Mouse (Mus musculus) MEL (cell line): ENCODE results near the gene Edf1. TPM values are rescaled to one million over a fixed set of nuclear protein-coding genes. Genes with fewer than 3 reads are reported as not detected.

Experiments used
- DNase-seq: peaks from one replicate; pipeline ENCODE4 v3.0.0; 2011; ENCODE audit warnings: low read depth, low spot score
- H3K27ac ChIP-seq: 2 replicates; pipeline ENCODE4 v1.5.1; 2012; ENCODE audit warnings: low read depth, mild to moderate bottlenecking, control low read depth, low read length, moderate library complexity; ENCODE audit not compliant: control insufficient read depth
- H3K27me3 ChIP-seq, 2 experiments: fragments of 150-350 bp in 1 of 2; sonication (generic) in 1 of 2; 2 replicates each; pipeline ENCODE4 v1.6.1; 2012; ENCODE audit warnings: low read length in 2 of 2, mild to moderate bottlenecking in 2 of 2, improper control_type of control experiment in 1 of 2, moderate library complexity in 1 of 2; ENCODE audit not compliant: insufficient read depth in 2 of 2, control insufficient read depth in 1 of 2
- H3K36me3 ChIP-seq, 2 experiments: 2 replicates each; pipeline ENCODE4 v1.6.1; 2012 to 2014; ENCODE audit warnings: low read length in 2 of 2, improper control_type of control experiment in 1 of 2, inconsistent platforms in 1 of 2, mild to moderate bottlenecking in 1 of 2; ENCODE audit not compliant: insufficient read depth in 2 of 2, control insufficient read depth in 1 of 2
- H3K4me1 ChIP-seq, 2 experiments: fragments of 150-350 bp in 1 of 2; sonication (generic) in 1 of 2; 2 replicates each; pipeline ENCODE4 v1.6.1; 2012; ENCODE audit warnings: low read length in 2 of 2, improper control_type of control experiment in 1 of 2, mild to moderate bottlenecking in 1 of 2; ENCODE audit not compliant: insufficient read depth in 2 of 2, control insufficient read depth in 1 of 2
- H3K4me3 ChIP-seq, 2 experiments: fragments of 150-350 bp in 1 of 2; sonication (generic) in 1 of 2; 2 replicates each; pipeline ENCODE4 v1.5.1; 2012; ENCODE audit warnings: low read depth in 2 of 2, low read length in 2 of 2, mild to moderate bottlenecking in 2 of 2, moderate library complexity in 2 of 2, control low read depth in 1 of 2, improper control_type of control experiment in 1 of 2; ENCODE audit not compliant: control insufficient read depth in 1 of 2, insufficient read depth in 1 of 2
- H3K79me2 ChIP-seq: 2 replicates; pipeline ENCODE4 v1.6.1; 2012; ENCODE audit warnings: mild to moderate bottlenecking, low read length, moderate library complexity; ENCODE audit not compliant: control insufficient read depth, poor library complexity, insufficient read depth
- H3K9ac ChIP-seq: 2 replicates; pipeline ENCODE4 v1.6.1; 2012; ENCODE audit warnings: low read depth, mild to moderate bottlenecking, control low read depth, low read length, moderate library complexity; ENCODE audit not compliant: control insufficient read depth, poor library complexity, severe bottlenecking
- H3K9me3 ChIP-seq: fragments of 150-350 bp; sonication (generic); replicated peaks from 2 replicates; pipeline ENCODE4 v1.6.1; 2012; ENCODE audit warnings: mild to moderate bottlenecking, low read length, improper control_type of control experiment, moderate library complexity; ENCODE audit not compliant: insufficient read depth
- BHLHE40 ChIP-seq: IDR thresholded peaks from 2 replicates; pipeline ENCODE4 v1.6.1; 2012; ENCODE audit warnings: low read depth, mild to moderate bottlenecking, inconsistent platforms, low read length, improper control_type of control experiment, borderline replicate concordance
- CHD1 ChIP-seq: IDR thresholded peaks from 2 replicates; pipeline ENCODE4 v1.6.1; 2012; ENCODE audit warnings: low read depth, mild to moderate bottlenecking, inconsistent platforms, low read length, improper control_type of control experiment
- CHD2 ChIP-seq: IDR thresholded peaks from 2 replicates; pipeline ENCODE4 v1.6.1; 2011; ENCODE audit warnings: low read length, improper control_type of control experiment
- CTCF ChIP-seq, 3 experiments: IDR thresholded peaks in 2 of 3; conservative IDR thresholded peaks in 1 of 3; 2 replicates each; pipeline ENCODE4 v1.5.1; 2011 to 2012; ENCODE audit warnings: low read length in 3 of 3, low read depth in 2 of 3, mild to moderate bottlenecking in 2 of 3, improper control_type of control experiment in 1 of 3, inconsistent platforms in 1 of 3, mixed read lengths in 1 of 3, moderate library complexity in 1 of 3; ENCODE audit not compliant: control insufficient read depth in 1 of 3, insufficient read depth in 1 of 3, poor library complexity in 1 of 3, severe bottlenecking in 1 of 3
- E2F4 ChIP-seq: IDR thresholded peaks from 2 replicates; pipeline ENCODE4 v1.6.1; 2011; ENCODE audit warnings: low read depth, low read length, improper control_type of control experiment, borderline replicate concordance
- ELF1 ChIP-seq: IDR thresholded peaks from 2 replicates; pipeline ENCODE4 v1.6.1; 2014; ENCODE audit warnings: low read depth, mild to moderate bottlenecking, inconsistent platforms, low read length, improper control_type of control experiment, moderate library complexity
- EP300 ChIP-seq, 2 experiments: IDR thresholded peaks; 2 replicates each; pipeline ENCODE4 v1.6.1; 2011; ENCODE audit warnings: improper control_type of control experiment in 2 of 2, low read length in 2 of 2, low read depth in 1 of 2, mild to moderate bottlenecking in 1 of 2
- ETS1 ChIP-seq: IDR thresholded peaks from 2 replicates; pipeline ENCODE4 v1.6.1; 2012; ENCODE audit warnings: low read depth, mild to moderate bottlenecking, inconsistent platforms, low read length, improper control_type of control experiment, moderate library complexity
- GABPA ChIP-seq: IDR thresholded peaks from 2 replicates; pipeline ENCODE4 v1.6.1; 2012; ENCODE audit warnings: low read depth, mild to moderate bottlenecking, inconsistent platforms, low read length, improper control_type of control experiment, moderate library complexity
- GATA1 ChIP-seq: IDR thresholded peaks from 2 replicates; pipeline ENCODE4 v1.6.1; 2011; ENCODE audit warnings: low read depth, low read length, improper control_type of control experiment
- HCFC1 ChIP-seq: IDR thresholded peaks from 2 replicates; pipeline ENCODE4 v1.6.1; 2012; ENCODE audit warnings: low read depth, mild to moderate bottlenecking, inconsistent platforms, low read length, improper control_type of control experiment, moderate library complexity
- JUND ChIP-seq: IDR thresholded peaks from 2 replicates; pipeline ENCODE4 v1.6.1; 2011; ENCODE audit warnings: low read depth, mild to moderate bottlenecking, improper control_type of control experiment, low read length
- KAT2A ChIP-seq: conservative IDR thresholded peaks from 2 replicates; pipeline ENCODE4 v1.6.1; 2012; ENCODE audit warnings: low read depth, low read length, improper control_type of control experiment, inconsistent platforms
- MAFK ChIP-seq: IDR thresholded peaks from 2 replicates; pipeline ENCODE4 v1.6.1; 2011; ENCODE audit warnings: low read depth, mild to moderate bottlenecking, low read length, improper control_type of control experiment, borderline replicate concordance
- MAX ChIP-seq: IDR thresholded peaks from 2 replicates; pipeline ENCODE4 v1.6.1; 2011; ENCODE audit warnings: low read length, improper control_type of control experiment
- MAZ ChIP-seq: IDR thresholded peaks from 2 replicates; pipeline ENCODE4 v1.6.1; 2012; ENCODE audit warnings: low read depth, mild to moderate bottlenecking, inconsistent platforms, low read length, improper control_type of control experiment
- MEF2A ChIP-seq: IDR thresholded peaks from 2 replicates; pipeline ENCODE4 v1.6.1; 2014; ENCODE audit warnings: low read depth, mild to moderate bottlenecking, inconsistent platforms, low read length, improper control_type of control experiment; ENCODE audit not compliant: poor library complexity, insufficient replicate concordance, severe bottlenecking; ENCODE audit errors: extremely low read depth
- MXI1 ChIP-seq: IDR thresholded peaks from 2 replicates; pipeline ENCODE4 v1.6.1; 2011; ENCODE audit warnings: mild to moderate bottlenecking, low read depth, low read length, improper control_type of control experiment
- MYB ChIP-seq: IDR thresholded peaks from 2 replicates; pipeline ENCODE4 v1.6.1; 2011; ENCODE audit warnings: mild to moderate bottlenecking, low read depth, low read length, improper control_type of control experiment
- MYC ChIP-seq: IDR thresholded peaks from 2 replicates; pipeline ENCODE4 v1.6.1; 2011; ENCODE audit warnings: low read depth, mild to moderate bottlenecking, low read length, improper control_type of control experiment, moderate library complexity
- NELFE ChIP-seq: IDR thresholded peaks from 2 replicates; pipeline ENCODE4 v1.6.1; 2011; ENCODE audit warnings: low read depth, low read length, improper control_type of control experiment
- NRF1 ChIP-seq: IDR thresholded peaks from 2 replicates; pipeline ENCODE4 v1.6.1; 2014; ENCODE audit warnings: low read depth, mild to moderate bottlenecking, inconsistent platforms, low read length, improper control_type of control experiment, moderate library complexity; ENCODE audit not compliant: poor library complexity, insufficient read depth, severe bottlenecking
- POLR2A ChIP-seq, 2 experiments: IDR thresholded peaks; 2 replicates each; pipeline ENCODE4 v1.6.1; 2011 to 2012; ENCODE audit warnings: low read length in 2 of 2, mild to moderate bottlenecking in 2 of 2, control low read depth in 1 of 2, improper control_type of control experiment in 1 of 2, low read depth in 1 of 2, moderate library complexity in 1 of 2; ENCODE audit not compliant: control insufficient read depth in 1 of 2, insufficient read depth in 1 of 2, poor library complexity in 1 of 2
- POLR2AphosphoS2 ChIP-seq: IDR thresholded peaks from 2 replicates; pipeline ENCODE4 v1.6.1; 2011; ENCODE audit warnings: low read length, improper control_type of control experiment
- RAD21 ChIP-seq: IDR thresholded peaks from 2 replicates; pipeline ENCODE4 v1.6.1; 2011; ENCODE audit warnings: mild to moderate bottlenecking, low read depth, low read length, improper control_type of control experiment
- RCOR1 ChIP-seq: IDR thresholded peaks from 2 replicates; pipeline ENCODE4 v1.6.1; 2012; ENCODE audit warnings: low read depth, mild to moderate bottlenecking, inconsistent platforms, low read length, improper control_type of control experiment
- SIN3A ChIP-seq: IDR thresholded peaks from 2 replicates; pipeline ENCODE4 v1.6.1; 2012; ENCODE audit warnings: low read length, improper control_type of control experiment, inconsistent platforms
- SMC3 ChIP-seq: IDR thresholded peaks from 2 replicates; pipeline ENCODE4 v1.6.1; 2011; ENCODE audit warnings: low read depth, low read length, improper control_type of control experiment
- TAL1 ChIP-seq: IDR thresholded peaks from 2 replicates; pipeline ENCODE4 v1.6.1; 2012; ENCODE audit warnings: mild to moderate bottlenecking, inconsistent platforms, low read length, moderate library complexity, mixed read lengths
- TBP ChIP-seq: IDR thresholded peaks from 2 replicates; pipeline ENCODE4 v1.8.0; 2011; ENCODE audit warnings: low read depth, low read length, improper control_type of control experiment
- UBTF ChIP-seq: IDR thresholded peaks from 2 replicates; pipeline ENCODE4 v1.6.1; 2012; ENCODE audit warnings: low read depth, mild to moderate bottlenecking, inconsistent platforms, low read length, improper control_type of control experiment, moderate library complexity, borderline replicate concordance; ENCODE audit not compliant: insufficient read depth
- USF1 ChIP-seq: IDR thresholded peaks from 2 replicates; pipeline ENCODE4 v1.6.1; 2014; ENCODE audit warnings: low read depth, mild to moderate bottlenecking, inconsistent platforms, low read length, improper control_type of control experiment, moderate library complexity
- USF2 ChIP-seq, 2 experiments: IDR thresholded peaks; 2 replicates each; pipeline ENCODE4 v1.6.1; 2011 to 2012; ENCODE audit warnings: improper control_type of control experiment in 2 of 2, low read length in 2 of 2, borderline replicate concordance in 1 of 2, inconsistent platforms in 1 of 2, low read depth in 1 of 2, mild to moderate bottlenecking in 1 of 2; ENCODE audit not compliant: insufficient read depth in 1 of 2
- ZC3H11A ChIP-seq: IDR thresholded peaks from 2 replicates; pipeline ENCODE4 v1.6.1; 2012; ENCODE audit warnings: low read depth, mild to moderate bottlenecking, inconsistent platforms, low read length, improper control_type of control experiment
- ZKSCAN1 ChIP-seq: IDR thresholded peaks from 2 replicates; pipeline ENCODE4 v1.6.1; 2012; ENCODE audit warnings: low read depth, mild to moderate bottlenecking, inconsistent platforms, low read length, improper control_type of control experiment, moderate library complexity
- ZMIZ1 ChIP-seq: IDR thresholded peaks from 2 replicates; pipeline ENCODE4 v1.6.1; 2012; ENCODE audit warnings: low read depth, mild to moderate bottlenecking, inconsistent platforms, low read length, improper control_type of control experiment, moderate library complexity
- ZNF384 ChIP-seq: IDR thresholded peaks from 2 replicates; pipeline ENCODE4 v1.6.1; 2012; ENCODE audit warnings: low read depth, mild to moderate bottlenecking, inconsistent platforms, low read length, improper control_type of control experiment
- polyA plus RNA-seq, 2 experiments: library from polyadenylated mRNA; stranded (reverse) in 1 of 2; unstranded in 1 of 2; fragments of >175 nt in 1 of 2; fragments of >200 nt in 1 of 2; gene quantifications; 2 replicates each; pipeline versions ENCODE4 v1.2.1 to v1.2.4; 2012; ENCODE audit warnings: low replicate concordance in 2 of 2, low read depth in 1 of 2; ENCODE audit not compliant: insufficient read length in 2 of 2, insufficient read depth in 1 of 2, missing spikeins in 1 of 2
- total RNA-seq: library from RNA; depleted of rRNA; stranded (reverse); fragments of 300-350 nt; gene quantifications from 2 replicates; pipeline ENCODE4 v1.2.3, GENCODE M21; 2012

Gene Edf1
- total and polyA plus RNA-seq, 3 experiments = 142 to 318 TPM; not detected in 1

- Histone ChIP-seq H3K4me3 (peak within 1 kb of the TSS; percentile 44 to 55), H3K79me2 (no peaks in the 10 kb centered on the region), H3K9me3 (no peaks in the 10 kb centered on the region), H3K4me1 (peaks cover 0 to 10% of the 10 kb centered on the region in 2 experiments; a peak in 2 of 4 replicates), H3K27me3 (no peaks in the 10 kb centered on the region), H3K9ac (peak within 1 kb of the TSS; percentile 47), H3K27ac (peak within 1 kb of the TSS; percentile 27), H3K36me3 (peaks cover 3 to 7% of the 10 kb centered on the region in 2 experiments)
- peak; percentile 84 for DNase-seq
- TF ChIP-seq CHD2 (no peak), GATA1 (no peak), CHD1 (no peak), KAT2A (no peak), JUND (no peak), ZKSCAN1 (no peak), NELFE (no peak), GABPA (no peak), MAZ (no peak), NRF1 (no peak), POLR2A (IDR thresholded peaks at IDR 0.05; ENCODE audit: control insufficient read depth in 1 of 2, insufficient read depth in 1 of 2, low read depth in 1 of 2, low read length in 2 of 2, poor library complexity in 1 of 2) (no peak), CTCF (IDR thresholded peaks at IDR 0.05 in 2 of 3, conservative IDR thresholded peaks at IDR 0.05 in 1 of 3; ENCODE audit: control insufficient read depth in 1 of 3, insufficient read depth in 1 of 3, low read depth in 2 of 3, low read length in 3 of 3, poor library complexity in 1 of 3, severe bottlenecking in 1 of 3) (peak; percentile 76 to 93 (median 83)), EP300 (IDR thresholded peaks at IDR 0.05; ENCODE audit: low read depth in 1 of 2, low read length in 2 of 2) (no peak), RAD21 (peak; percentile 28), SMC3 (peak; percentile 14; the same call in 1 of the 2 replicates), TAL1 (no peak), USF1 (no peak), MAX (no peak), RCOR1 (no peak), MYC (no peak), POLR2AphosphoS2 (no peak), MEF2A (no peak), MAFK (no peak), ELF1 (no peak), UBTF (no peak), ETS1 (no peak), SIN3A (peak; percentile 68; the same call in 1 of the 2 replicates), ZMIZ1 (peak; percentile 23; the same call in 1 of the 2 replicates), ZNF384 (no peak), MXI1 (0 out of 2 replicates have a peak, but pooled peaks have one; percentile 24), ZC3H11A (no peak), MYB (no peak), HCFC1 (peak; percentile 66), USF2 (IDR thresholded peaks at IDR 0.05; ENCODE audit: borderline replicate concordance in 1 of 2, insufficient read depth in 1 of 2, low read depth in 1 of 2, low read length in 2 of 2) (no peak), TBP (no peak), BHLHE40 (no peak), E2F4 (no peak)
Observed at GRCm38 (mm10) chr2:25581294-25581864, 23.7 kb downstream of the Edf1 start, which contains the start of gene Ajm1. Ajm1 (minus strand) TSS chr2:25581757.
